Mouse (Mus musculus): ENCODE results near the gene Igf1r. TPM values are rescaled to one million over a fixed set of nuclear protein-coding genes. Genes with fewer than 3 reads are reported as not detected.

The Igf1r gene
- polyA plus RNA-seq, 1 experiment from 2014 or later = 36.6 TPM

GRCm38 (mm10) chr7:68129077-68129511 is 176.5 kb downstream of the Igf1r start:
- Histone ChIP-seq H3K27me3 (no peaks in the 10 kb centered on the region), H3K36me3 (no peaks in the 10 kb centered on the region), H3K4me1 (peaks cover 50% of the 10 kb centered on the region), H3K4me2 (replicated peaks) (peak overlapping the region; percentile 73), H3K27ac (peak overlapping the region; percentile 84), H3K4me3 (peak overlapping the region; percentile 49), H3K9ac (peak overlapping the region; percentile 53), H3K9me3 (no peaks in the 10 kb centered on the region)
- under 1% methylated on average over 19 of the region's 19 CpGs for WGBS
- ATAC-seq (ENCODE audit: insufficient number of reproducible peaks, insufficient read depth, low FRiP score, low TSS enrichment) = peak; percentile 87

GRCm38 (mm10) chr7:68129546-68130253 is 177.1 kb downstream of the Igf1r start:
- peak overlapping the region; percentile 84 for H3K27ac ChIP-seq
- H3K4me1 ChIP-seq = peaks cover 50% of the 10 kb centered on the region
- 1% methylated on average over 19 of the region's 19 CpGs for WGBS
- H3K9ac ChIP-seq = peak overlapping the region; percentile 53; the same call in 1 of the 2 replicates
- ATAC-seq (ENCODE audit: insufficient number of reproducible peaks, insufficient read depth, low FRiP score, low TSS enrichment) = peak; percentile 14; the same call in 1 of the 2 replicates
- no peaks in the 10 kb centered on the region for H3K27me3 ChIP-seq
- H3K4me2 ChIP-seq (replicated peaks) = peak overlapping the region; percentile 73
- no peaks in the 10 kb centered on the region for H3K36me3 ChIP-seq
- H3K9me3 ChIP-seq = no peaks in the 10 kb centered on the region
- H3K4me3 ChIP-seq = peak overlapping the region; percentile 49

- H3K4me2 ChIP-seq (replicated peaks) = no peak overlapping the region
- H3K4me3 ChIP-seq = no peak overlapping the region
- H3K27me3 ChIP-seq = no peaks in the 10 kb centered on the region
- 68% methylated on average over 13 of the region's 13 CpGs for WGBS
- ATAC-seq (ENCODE audit: insufficient number of reproducible peaks, insufficient read depth, low FRiP score, low TSS enrichment) = no peak
- H3K9me3 ChIP-seq = no peaks in the 10 kb centered on the region
- H3K36me3 ChIP-seq = no peaks in the 10 kb centered on the region
- peaks cover 50% of the 10 kb centered on the region for H3K4me1 ChIP-seq
- no peak overlapping the region for H3K9ac ChIP-seq
- no peak overlapping the region for H3K27ac ChIP-seq
Observed at GRCm38 (mm10) chr7:68130950-68131580, 178.4 kb downstream of the Igf1r start.

GRCm38 (mm10) chr7:68133679-68134078 is 181.1 kb downstream of the Igf1r start:
- WGBS = 44% methylated on average over 6 of the region's 6 CpGs
- H3K36me3 ChIP-seq = no peaks in the 10 kb centered on the region
- no peaks in the 10 kb centered on the region for H3K27me3 ChIP-seq
- no peak for ATAC-seq (ENCODE audit: insufficient number of reproducible peaks, insufficient read depth, low FRiP score, low TSS enrichment)
- no peak overlapping the region for H3K4me3 ChIP-seq
- H3K4me1 ChIP-seq = peaks cover 35% of the 10 kb centered on the region
- no peaks in the 10 kb centered on the region for H3K9me3 ChIP-seq
- no peak overlapping the region for H3K27ac ChIP-seq
- no peak overlapping the region for H3K4me2 ChIP-seq (replicated peaks)
- H3K9ac ChIP-seq = no peak overlapping the region

GRCm38 (mm10) chr7:68134948-68135347 is 182.3 kb downstream of the Igf1r start:
- Histone ChIP-seq H3K27me3 (no peaks in the 10 kb centered on the region), H3K4me2 (replicated peaks) (no peak overlapping the region), H3K4me1 (peaks cover 45% of the 10 kb centered on the region), H3K36me3 (no peaks in the 10 kb centered on the region), H3K9me3 (no peaks in the 10 kb centered on the region), H3K9ac (no peak overlapping the region), H3K27ac (no peak overlapping the region), H3K4me3 (no peak overlapping the region)
- ATAC-seq (ENCODE audit: insufficient number of reproducible peaks, insufficient read depth, low FRiP score, low TSS enrichment) = no peak
- WGBS = 87% methylated on average over 16 of the region's 16 CpGs

- H3K36me3 ChIP-seq = no peaks in the 10 kb centered on the region
- H3K4me2 ChIP-seq (replicated peaks) = no peak overlapping the region
- H3K4me1 ChIP-seq = peaks cover 41% of the 10 kb centered on the region
- ATAC-seq (ENCODE audit: insufficient number of reproducible peaks, insufficient read depth, low FRiP score, low TSS enrichment) = no peak
- no peak overlapping the region for H3K9ac ChIP-seq
- H3K27me3 ChIP-seq = no peaks in the 10 kb centered on the region
- H3K4me3 ChIP-seq = no peak overlapping the region
- WGBS = 81% methylated on average over 10 of the region's 10 CpGs
- H3K9me3 ChIP-seq = no peaks in the 10 kb centered on the region
- H3K27ac ChIP-seq = no peak overlapping the region
Observed at GRCm38 (mm10) chr7:68136056-68136455, 183.4 kb downstream of the Igf1r start.

- WGBS = 35% methylated on average over 2 of the region's 2 CpGs
- no peak for ATAC-seq (ENCODE audit: insufficient number of reproducible peaks, insufficient read depth, low FRiP score, low TSS enrichment)
- no peak overlapping the region for H3K4me2 ChIP-seq (replicated peaks)
Observed at GRCm38 (mm10) chr7:68139384-68139783, 186.8 kb downstream of the Igf1r start.

GRCm38 (mm10) chr7:68140041-68140807 is 187.6 kb downstream of the Igf1r start:
- no peak for ATAC-seq (ENCODE audit: insufficient number of reproducible peaks, insufficient read depth, low FRiP score, low TSS enrichment)
- Histone ChIP-seq H3K9me3 (no peaks in the 10 kb centered on the region), H3K27me3 (no peaks in the 10 kb centered on the region), H3K36me3 (no peaks in the 10 kb centered on the region), H3K9ac (no peak overlapping the region), H3K4me1 (peaks cover 20% of the 10 kb centered on the region), H3K4me2 (replicated peaks) (no peak overlapping the region), H3K27ac (no peak overlapping the region), H3K4me3 (no peak overlapping the region)
- 71% methylated on average over 11 of the region's 11 CpGs for WGBS

More at GRCm38 (mm10) chr7:68139384-68139783, 186.8 kb downstream of the Igf1r start:
- Histone ChIP-seq H3K9me3 (no peaks in the 10 kb centered on the region), H3K27me3 (no peaks in the 10 kb centered on the region), H3K4me1 (peaks cover 20% of the 10 kb centered on the region), H3K4me3 (no peak overlapping the region), H3K27ac (no peak overlapping the region), H3K9ac (no peak overlapping the region), H3K36me3 (no peaks in the 10 kb centered on the region)

GRCm38 (mm10) chr7:68144266-68144665 is 191.6 kb downstream of the Igf1r start:
- H3K4me2 ChIP-seq (replicated peaks) = no peak overlapping the region
- no peaks in the 10 kb centered on the region for H3K27me3 ChIP-seq
- H3K9me3 ChIP-seq = no peaks in the 10 kb centered on the region
- H3K36me3 ChIP-seq = no peaks in the 10 kb centered on the region
- no peak overlapping the region for H3K27ac ChIP-seq
- no peak for ATAC-seq (ENCODE audit: insufficient number of reproducible peaks, insufficient read depth, low FRiP score, low TSS enrichment)
- no peak overlapping the region for H3K9ac ChIP-seq
- peaks cover 28% of the 10 kb centered on the region for H3K4me1 ChIP-seq
- H3K4me3 ChIP-seq = no peak overlapping the region
- WGBS = 76% methylated on average over 6 of the region's 6 CpGs

GRCm38 (mm10) chr7:68148297-68149048 is 195.8 kb downstream of the Igf1r start:
- no peaks in the 10 kb centered on the region for H3K9me3 ChIP-seq
- H3K27ac ChIP-seq = no peak overlapping the region
- peaks cover 27% of the 10 kb centered on the region for H3K4me1 ChIP-seq
- ATAC-seq (ENCODE audit: insufficient number of reproducible peaks, insufficient read depth, low FRiP score, low TSS enrichment) = no peak
- no peak overlapping the region for H3K9ac ChIP-seq
- no peak overlapping the region for H3K4me3 ChIP-seq
- no peaks in the 10 kb centered on the region for H3K27me3 ChIP-seq
- 55% methylated on average over 20 of the region's 20 CpGs for WGBS
- H3K4me2 ChIP-seq (replicated peaks) = no peak overlapping the region
- H3K36me3 ChIP-seq = no peaks in the 10 kb centered on the region

GRCm38 (mm10) chr7:68151892-68152291 is 199.3 kb downstream of the Igf1r start:
- no peaks in the 10 kb centered on the region for H3K36me3 ChIP-seq
- peaks cover 42% of the 10 kb centered on the region for H3K4me1 ChIP-seq
- H3K27me3 ChIP-seq = no peaks in the 10 kb centered on the region
- no peak for ATAC-seq (ENCODE audit: insufficient number of reproducible peaks, insufficient read depth, low FRiP score, low TSS enrichment)
- H3K27ac ChIP-seq = no peak overlapping the region; the same call in 1 of the 2 replicates
- H3K4me2 ChIP-seq (replicated peaks) = no peak overlapping the region
- H3K9ac ChIP-seq = no peak overlapping the region
- H3K9me3 ChIP-seq = no peaks in the 10 kb centered on the region
- H3K4me3 ChIP-seq = no peak overlapping the region
- WGBS = 41% methylated on average over 5 of the region's 5 CpGs

Measured in embryonic facial prominence, embryonic 12.5 days (tissue).